Mouse (Mus musculus) spleen, adult 2 months (tissue): Measurements from ENCODE around the gene Slc13a4. TPM values are rescaled to one million over a fixed set of nuclear protein-coding genes. Genes with fewer than 3 reads are reported as not detected.

ENCODE experiments used
- DNase-seq, 2 experiments: peaks; one replicate each; pipeline versions ENCODE4 v3.0.0 to v3.0.0-alpha.2; 2012 to 2021; ENCODE audit warnings: low spot score in 2 of 2, low read depth in 1 of 2
- H3K27ac ChIP-seq: fragments of 200-500 bp; 2 replicates; pipeline ENCODE4 v1.5.1; 2012; ENCODE audit warnings: low read length, inconsistent platforms; ENCODE audit not compliant: insufficient read depth
- H3K27me3 ChIP-seq: fragments of 200-500 bp; 2 replicates; pipeline ENCODE4 v1.6.1; 2012; ENCODE audit warnings: mild to moderate bottlenecking, moderate library complexity, low read length, inconsistent platforms; ENCODE audit not compliant: control insufficient read depth, insufficient read depth
- H3K36me3 ChIP-seq: fragments of 200-500 bp; 2 replicates; pipeline ENCODE4 v1.6.1; 2012; ENCODE audit warnings: mild to moderate bottlenecking, low read length, inconsistent platforms; ENCODE audit not compliant: control insufficient read depth, insufficient read depth
- H3K4me1 ChIP-seq: fragments of 200-500 bp; 2 replicates; pipeline ENCODE4 v1.6.1; 2011; ENCODE audit warnings: inconsistent platforms; ENCODE audit not compliant: control insufficient read depth, insufficient read depth, insufficient read length
- H3K4me3 ChIP-seq: fragments of 200-500 bp; 2 replicates; pipeline ENCODE4 v1.5.1; 2011; ENCODE audit warnings: mild to moderate bottlenecking, inconsistent platforms; ENCODE audit not compliant: insufficient read depth, insufficient read length; ENCODE audit errors: extremely low read depth
- CTCF ChIP-seq: fragments of 200-500 bp; IDR thresholded peaks from 2 replicates; pipeline ENCODE4 v1.5.1; 2011; ENCODE audit warnings: mild to moderate bottlenecking, inconsistent platforms; ENCODE audit not compliant: insufficient read depth, insufficient read length, insufficient replicate concordance; ENCODE audit errors: extremely low read depth
- POLR2A ChIP-seq: fragments of 200-500 bp; IDR thresholded peaks from 2 replicates; pipeline ENCODE4 v1.6.1; 2011; ENCODE audit warnings: low read depth, low read length, inconsistent platforms
- WGBS: fragments of 180-500 bp; shearing (Covaris S2); methylation state at CpG from one replicate; pipeline ENCODE4 v1.1.7; 2018; 5-methylcytosine and 5-hydroxymethylcytosine counted together
- polyA plus RNA-seq: library from polyadenylated mRNA; depleted of rRNA; stranded (reverse); fragments of >200 nt; gene quantifications from 2 replicates; pipeline ENCODE4 v1.2.3, GENCODE M21; 2012

The Slc13a4 gene
- polyA plus RNA-seq, 1 experiment: 0.02 TPM

DNA sequence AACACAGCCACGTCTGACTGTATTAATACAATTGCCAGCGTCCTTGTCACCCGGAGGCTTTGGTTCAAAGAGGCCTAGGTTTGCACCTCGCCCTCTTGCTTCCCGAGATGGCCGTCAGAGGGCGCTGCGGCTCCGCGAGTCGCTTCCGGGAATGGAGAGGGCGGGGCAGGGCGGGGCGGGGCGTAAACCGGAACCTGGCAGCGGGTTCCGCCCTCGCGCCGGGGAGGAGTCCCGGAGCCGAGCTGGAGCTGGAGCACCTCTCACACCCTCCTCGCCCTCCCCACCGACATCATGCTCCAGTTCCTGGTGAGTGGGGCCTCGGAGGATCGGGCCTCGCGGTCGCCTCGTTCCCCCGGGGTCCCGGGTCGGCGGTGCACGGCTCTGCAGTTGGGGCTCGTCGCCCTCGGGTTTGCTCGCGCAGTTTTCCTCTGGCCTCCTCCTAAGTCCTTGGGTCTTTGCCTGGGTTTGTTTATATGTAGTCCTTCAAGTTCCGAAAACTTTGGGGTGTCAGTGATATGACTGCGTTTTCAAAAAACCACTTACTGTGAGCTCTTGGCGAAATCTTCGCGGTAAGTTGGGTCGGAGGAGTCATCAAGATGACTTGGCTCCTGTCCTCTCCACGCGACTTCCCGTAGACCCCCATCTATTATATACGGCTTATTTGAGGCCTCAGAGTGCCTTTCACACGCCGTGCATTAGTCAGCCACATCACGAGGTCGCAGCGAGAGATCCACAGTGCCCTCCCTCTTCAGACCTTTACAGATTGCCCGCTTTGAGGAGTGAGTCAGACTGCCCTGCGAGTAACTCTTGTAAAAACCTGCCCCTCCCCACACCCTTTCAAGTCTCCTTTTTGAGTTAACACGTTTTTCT lies 55.2 kb downstream of the Slc13a4 start:
- 1% methylated on average over 51 of the region's 60 CpGs for WGBS
- TF ChIP-seq CTCF: peak; percentile 84
- peak; percentile 79 for TF ChIP-seq POLR2A

DNA sequence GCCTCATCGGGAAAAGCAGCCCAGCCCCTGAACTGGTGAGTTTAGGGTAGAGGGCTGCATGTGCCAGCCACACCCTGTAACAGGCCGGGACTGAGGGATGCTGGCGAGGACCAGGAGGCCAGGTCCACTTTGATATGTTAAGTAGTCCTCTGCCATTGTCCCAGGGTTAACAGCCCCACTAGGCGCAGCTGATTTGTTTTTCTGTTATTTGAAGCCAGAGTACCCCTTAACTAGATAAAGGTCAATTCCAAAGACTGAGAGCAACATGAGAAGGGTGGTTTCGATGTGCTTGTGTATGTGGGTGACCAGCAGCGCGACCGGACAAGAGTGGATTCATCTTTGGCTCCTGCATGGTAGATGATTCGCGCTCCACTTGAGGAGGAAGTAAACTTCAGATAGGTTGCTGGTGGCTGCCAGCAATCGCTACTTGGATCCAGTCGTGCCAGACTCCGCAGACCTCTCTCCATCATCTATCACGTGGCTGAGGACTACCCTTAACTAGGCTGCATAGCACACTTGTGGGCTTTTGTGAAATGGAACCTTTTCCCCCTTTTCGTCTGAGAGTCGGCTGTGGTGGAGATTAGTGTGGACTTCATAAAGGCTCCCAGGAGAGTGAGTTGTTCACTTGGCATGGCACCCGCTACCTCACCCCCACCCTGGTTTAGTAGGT lies 56.0 kb downstream of the Slc13a4 start:
- DNase-seq: no peak
- Histone ChIP-seq H3K27me3 (no peaks in the 10 kb centered on the region), H3K27ac (no peak overlapping the region), H3K4me1 (peaks cover 8% of the 10 kb centered on the region; the same call in 1 of the 2 replicates), H3K4me3 (no peak overlapping the region), H3K36me3 (peaks cover 2% of the 10 kb centered on the region)
- TF ChIP-seq CTCF (no peak), POLR2A (no peak)
- WGBS: 88% methylated on average over 17 of the region's 17 CpGs

More for the DNA sequence above, 55.2 kb downstream of the Slc13a4 start:
- H3K36me3 ChIP-seq: no peaks in the 10 kb centered on the region
- peaks cover 8% of the 10 kb centered on the region; the same call in 1 of the 2 replicates for H3K4me1 ChIP-seq
- peak overlapping the region; percentile 89 for H3K4me3 ChIP-seq
- H3K27me3 ChIP-seq: no peaks in the 10 kb centered on the region
- DNase-seq: peak; percentile 75 to 83
- H3K27ac ChIP-seq: peak overlapping the region; percentile 81

DNA sequence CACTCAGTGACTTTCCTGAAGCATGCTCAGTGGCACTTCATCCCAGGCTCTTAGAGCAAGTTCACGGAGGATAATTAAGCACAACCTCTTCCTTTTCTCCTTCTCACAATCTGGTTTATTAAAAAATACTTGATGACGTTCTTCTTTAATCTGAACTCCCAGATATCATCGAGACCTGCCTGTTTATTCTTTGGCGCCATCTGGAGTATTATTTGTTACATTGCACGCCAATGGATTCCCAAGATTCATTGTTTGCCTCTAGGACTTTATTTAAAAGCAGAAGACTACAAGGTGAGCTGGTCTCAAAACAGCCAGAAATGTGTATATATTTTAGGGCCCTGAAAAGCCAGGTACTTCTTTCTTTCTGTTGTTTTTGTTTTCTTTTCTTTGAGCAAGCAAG lies 62.8 kb downstream of the Slc13a4 start:
- no peaks in the 10 kb centered on the region for H3K27me3 ChIP-seq
- 60% methylated on average over 5 of the region's 5 CpGs for WGBS
- no peak for TF ChIP-seq POLR2A
- no peak for TF ChIP-seq CTCF
- no peaks in the 10 kb centered on the region for H3K4me1 ChIP-seq
- peaks cover 31% of the 10 kb centered on the region for H3K36me3 ChIP-seq
- no peak for DNase-seq
- H3K27ac ChIP-seq: no peak overlapping the region
- H3K4me3 ChIP-seq: no peak overlapping the region

DNA sequence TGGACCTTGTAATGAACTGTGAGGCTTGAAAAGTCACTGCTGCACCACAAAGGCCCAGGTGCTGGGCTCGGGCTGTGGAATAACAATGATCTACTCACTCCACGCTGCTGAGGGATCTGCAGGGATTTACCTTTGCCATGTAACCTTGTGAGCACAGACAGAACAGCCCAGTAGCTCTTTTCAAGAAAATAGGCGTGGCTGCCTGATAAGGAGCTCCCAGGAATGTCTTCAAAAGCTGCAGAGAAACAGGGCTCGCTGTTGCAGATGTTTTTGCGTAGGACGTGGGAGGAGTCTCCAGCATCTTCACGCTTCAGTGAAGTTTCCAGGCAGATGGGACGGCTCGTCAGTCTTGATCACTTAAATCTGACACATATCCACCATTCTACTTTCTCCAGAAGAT lies 63.9 kb downstream of the Slc13a4 start:
- Histone ChIP-seq H3K4me3 (no peak overlapping the region), H3K36me3 (peaks cover 33% of the 10 kb centered on the region), H3K27ac (no peak overlapping the region), H3K4me1 (no peaks in the 10 kb centered on the region), H3K27me3 (no peaks in the 10 kb centered on the region)
- TF ChIP-seq POLR2A (no peak), CTCF (no peak)
- WGBS: 88% methylated on average over 9 of the region's 9 CpGs
- DNase-seq: no peak

DNA sequence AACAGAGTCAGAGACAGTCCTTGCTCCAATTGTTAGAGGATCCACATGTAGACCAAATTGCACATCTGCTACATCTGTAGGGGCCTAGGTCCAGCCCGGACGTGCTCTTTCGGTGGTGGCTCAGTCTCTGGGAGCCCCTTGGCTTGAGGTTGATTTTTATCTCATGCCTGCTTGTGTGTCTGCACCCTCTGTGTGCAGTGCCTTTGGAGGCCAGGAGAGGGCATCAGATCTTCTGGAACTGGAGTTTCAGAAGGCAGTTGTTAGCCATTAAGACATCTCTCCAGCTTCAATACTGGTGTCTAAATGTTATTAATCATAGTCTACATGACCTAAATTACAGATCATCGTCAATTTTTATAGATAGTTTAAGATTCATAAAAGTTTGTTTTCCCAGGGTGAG lies 64.7 kb downstream of the Slc13a4 start:
- no peak overlapping the region for H3K27ac ChIP-seq
- no peak for DNase-seq
- no peak overlapping the region for H3K4me3 ChIP-seq
- H3K27me3 ChIP-seq: no peaks in the 10 kb centered on the region
- H3K4me1 ChIP-seq: no peaks in the 10 kb centered on the region
- TF ChIP-seq POLR2A: no peak
- TF ChIP-seq CTCF: no peak
- 98% methylated on average over 4 of the region's 4 CpGs for WGBS
- peaks cover 35% of the 10 kb centered on the region for H3K36me3 ChIP-seq

DNA sequence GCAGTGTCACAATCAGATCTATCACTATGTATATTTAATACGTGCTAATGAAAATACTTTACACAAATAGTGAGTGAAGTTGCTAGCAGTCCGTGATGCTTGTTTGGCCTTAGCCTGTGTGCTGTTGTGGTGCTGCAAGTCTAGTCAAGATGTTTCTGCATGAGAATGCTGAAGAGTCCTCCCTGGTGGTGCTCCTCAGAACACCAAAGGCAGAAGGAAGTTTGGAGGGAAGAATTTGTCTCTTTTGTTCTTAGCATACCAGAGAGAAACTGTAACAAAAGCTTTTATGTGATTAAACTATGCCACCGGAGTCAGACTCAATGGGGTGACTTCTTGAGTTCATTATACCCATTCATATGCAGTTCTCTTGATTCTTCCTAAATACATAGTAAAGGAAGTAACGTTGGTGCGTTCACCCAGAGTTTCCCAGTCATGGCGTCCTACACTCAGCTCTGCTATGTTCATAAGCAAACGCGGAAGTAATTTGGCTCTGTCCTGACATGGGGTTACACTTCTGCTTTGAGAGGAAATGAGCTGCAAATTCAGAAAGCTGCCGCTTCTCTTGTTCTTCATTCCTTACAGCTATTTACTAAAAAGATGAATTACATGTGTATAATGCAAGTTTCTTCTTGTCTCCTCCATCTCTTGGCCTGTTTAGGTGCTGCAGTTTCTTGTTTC lies 71.7 kb downstream of the Slc13a4 start:
- Histone ChIP-seq H3K27me3 (no peaks in the 10 kb centered on the region), H3K36me3 (peaks cover 33% of the 10 kb centered on the region)
- 84% methylated on average over 9 of the region's 9 CpGs for WGBS

More for the DNA sequence above, 71.7 kb downstream of the Slc13a4 start:
- no peak overlapping the region for H3K4me3 ChIP-seq
- TF ChIP-seq POLR2A (no peak), CTCF (no peak)
- no peak overlapping the region for H3K27ac ChIP-seq
- DNase-seq: no peak
- no peaks in the 10 kb centered on the region for H3K4me1 ChIP-seq
